Mouse (Mus musculus): ENCODE results near the gene Fam229a. TPM values are rescaled to one million over a fixed set of nuclear protein-coding genes. Genes with fewer than 3 reads are reported as not detected.

Gene Fam229a
- polyA plus RNA-seq, 1 experiment from 2014 or later: not detected

GRCm38 (mm10) chr4:129500017-129500416 lies 9.0 kb downstream of the Fam229a start:
- Histone ChIP-seq H3K4me3 (replicated peaks) (peak overlapping the region; percentile 52), H3K27me3 (no peaks in the 10 kb centered on the region), H3K9ac (peak overlapping the region; percentile 69; the same call in 1 of the 2 replicates), H3K9me3 (replicated peaks) (no peaks in the 10 kb centered on the region), H3K4me1 (peaks cover 65% of the 10 kb centered on the region), H3K27ac (peak overlapping the region; percentile 95), H3K36me3 (no peaks in the 10 kb centered on the region), H3K4me2 (peak overlapping the region; percentile 77)
- 81% methylated on average over 8 of the region's 8 CpGs for WGBS
- no peak for ATAC-seq (replicated peaks; ENCODE audit: low FRiP score)

- ATAC-seq (replicated peaks; ENCODE audit: low FRiP score): peak; percentile 93
- peak overlapping the region; percentile 95 for H3K27ac ChIP-seq
- WGBS: 1% methylated on average over 49 of the region's 49 CpGs
- peak overlapping the region; percentile 52 for H3K4me3 ChIP-seq (replicated peaks)
- peaks cover 62% of the 10 kb centered on the region for H3K4me1 ChIP-seq
- H3K4me2 ChIP-seq: peak overlapping the region; percentile 77
- no peaks in the 10 kb centered on the region for H3K36me3 ChIP-seq
- peak overlapping the region; percentile 69 for H3K9ac ChIP-seq
- H3K9me3 ChIP-seq (replicated peaks): no peaks in the 10 kb centered on the region
- H3K27me3 ChIP-seq: no peaks in the 10 kb centered on the region
Observed at GRCm38 (mm10) chr4:129500607-129501566, 9.9 kb downstream of the Fam229a start.

GRCm38 (mm10) chr4:129502327-129502888 lies 11.4 kb downstream of the Fam229a start:
- peaks cover 48% of the 10 kb centered on the region for H3K4me1 ChIP-seq
- ATAC-seq (replicated peaks; ENCODE audit: low FRiP score): no peak
- H3K4me2 ChIP-seq: no peak overlapping the region
- H3K9ac ChIP-seq: no peak overlapping the region
- no peak overlapping the region for H3K4me3 ChIP-seq (replicated peaks)
- 55% methylated on average over 9 of the region's 9 CpGs for WGBS
- no peaks in the 10 kb centered on the region for H3K27me3 ChIP-seq
- H3K27ac ChIP-seq: peak overlapping the region; percentile 29; the same call in 1 of the 2 replicates
- no peaks in the 10 kb centered on the region for H3K36me3 ChIP-seq
- no peaks in the 10 kb centered on the region for H3K9me3 ChIP-seq (replicated peaks)

- no peak overlapping the region for H3K4me3 ChIP-seq (replicated peaks)
- no peak for ATAC-seq (replicated peaks; ENCODE audit: low FRiP score)
- H3K27ac ChIP-seq: peak overlapping the region; percentile 29; the same call in 1 of the 2 replicates
- H3K9ac ChIP-seq: no peak overlapping the region
- WGBS: 69% methylated on average over 11 of the region's 11 CpGs
- peaks cover 48% of the 10 kb centered on the region for H3K4me1 ChIP-seq
- no peaks in the 10 kb centered on the region for H3K9me3 ChIP-seq (replicated peaks)
- H3K36me3 ChIP-seq: no peaks in the 10 kb centered on the region
- no peaks in the 10 kb centered on the region for H3K27me3 ChIP-seq
- H3K4me2 ChIP-seq: no peak overlapping the region
Observed at GRCm38 (mm10) chr4:129502901-129503444, 12.0 kb downstream of the Fam229a start.

- Histone ChIP-seq H3K9ac (no peak overlapping the region), H3K36me3 (no peaks in the 10 kb centered on the region), H3K27me3 (no peaks in the 10 kb centered on the region), H3K4me1 (peaks cover 40% of the 10 kb centered on the region), H3K9me3 (replicated peaks) (no peaks in the 10 kb centered on the region), H3K27ac (no peak overlapping the region), H3K4me2 (no peak overlapping the region), H3K4me3 (replicated peaks) (no peak overlapping the region)
- ATAC-seq (replicated peaks; ENCODE audit: low FRiP score): no peak
- WGBS: 83% methylated on average over 3 of the region's 3 CpGs
Observed at GRCm38 (mm10) chr4:129505511-129505910, 14.5 kb downstream of the Fam229a start.

GRCm38 (mm10) chr4:129507434-129508236 lies 16.6 kb downstream of the Fam229a start:
- H3K4me2 ChIP-seq: no peak overlapping the region
- H3K4me3 ChIP-seq (replicated peaks): no peak overlapping the region
- WGBS: 69% methylated on average over 9 of the region's 10 CpGs
- H3K4me1 ChIP-seq: peaks cover 39% of the 10 kb centered on the region
- no peak overlapping the region for H3K9ac ChIP-seq
- H3K27me3 ChIP-seq: no peaks in the 10 kb centered on the region
- H3K36me3 ChIP-seq: no peaks in the 10 kb centered on the region
- no peak overlapping the region for H3K27ac ChIP-seq
- H3K9me3 ChIP-seq (replicated peaks): no peaks in the 10 kb centered on the region
- no peak for ATAC-seq (replicated peaks; ENCODE audit: low FRiP score)

- no peak overlapping the region for H3K27ac ChIP-seq
- no peak overlapping the region for H3K4me2 ChIP-seq
- no peak overlapping the region for H3K9ac ChIP-seq
- 65% methylated on average over 3 of the region's 3 CpGs for WGBS
- no peak overlapping the region for H3K4me3 ChIP-seq (replicated peaks)
- H3K9me3 ChIP-seq (replicated peaks): no peaks in the 10 kb centered on the region
- H3K27me3 ChIP-seq: no peaks in the 10 kb centered on the region
- H3K4me1 ChIP-seq: peaks cover 39% of the 10 kb centered on the region
- no peaks in the 10 kb centered on the region for H3K36me3 ChIP-seq
- ATAC-seq (replicated peaks; ENCODE audit: low FRiP score): no peak
Observed at GRCm38 (mm10) chr4:129508237-129508515, 17.2 kb downstream of the Fam229a start.

GRCm38 (mm10) chr4:129508834-129509600 lies 18.0 kb downstream of the Fam229a start:
- Histone ChIP-seq H3K9me3 (replicated peaks) (no peaks in the 10 kb centered on the region), H3K36me3 (no peaks in the 10 kb centered on the region), H3K9ac (no peak overlapping the region), H3K27ac (0 out of 2 replicates have a peak overlapping the region, but pooled peaks have one; percentile 29), H3K27me3 (no peaks in the 10 kb centered on the region), H3K4me1 (peaks cover 34% of the 10 kb centered on the region), H3K4me2 (no peak overlapping the region), H3K4me3 (replicated peaks) (no peak overlapping the region)
- WGBS: 56% methylated on average over 15 of the region's 15 CpGs
- ATAC-seq (replicated peaks; ENCODE audit: low FRiP score): no peak

GRCm38 (mm10) chr4:129509650-129510049 lies 18.7 kb downstream of the Fam229a start:
- no peak for ATAC-seq (replicated peaks; ENCODE audit: low FRiP score)
- 74% methylated on average over 3 of the region's 3 CpGs for WGBS
- no peak overlapping the region for H3K9ac ChIP-seq
- 0 out of 2 replicates have a peak overlapping the region, but pooled peaks have one; percentile 29 for H3K27ac ChIP-seq
- no peak overlapping the region for H3K4me3 ChIP-seq (replicated peaks)
- no peak overlapping the region for H3K4me2 ChIP-seq
- no peaks in the 10 kb centered on the region for H3K9me3 ChIP-seq (replicated peaks)
- peaks cover 34% of the 10 kb centered on the region for H3K4me1 ChIP-seq
- H3K36me3 ChIP-seq: no peaks in the 10 kb centered on the region
- H3K27me3 ChIP-seq: no peaks in the 10 kb centered on the region

GRCm38 (mm10) chr4:129510723-129511412 lies 19.9 kb downstream of the Fam229a start:
- no peak overlapping the region for H3K4me3 ChIP-seq (replicated peaks)
- ATAC-seq (replicated peaks; ENCODE audit: low FRiP score): no peak
- H3K27ac ChIP-seq: no peak overlapping the region
- peaks cover 10% of the 10 kb centered on the region for H3K36me3 ChIP-seq
- H3K9me3 ChIP-seq (replicated peaks): no peaks in the 10 kb centered on the region
- H3K4me2 ChIP-seq: no peak overlapping the region
- H3K4me1 ChIP-seq: peaks cover 46% of the 10 kb centered on the region
- 61% methylated on average over 6 of the region's 6 CpGs for WGBS
- no peak overlapping the region for H3K9ac ChIP-seq
- H3K27me3 ChIP-seq: no peaks in the 10 kb centered on the region
